Mouse (Mus musculus) embryo, embryonic 11.5 days (tissue): ENCODE results near the gene Arhgap15.

ENCODE experiments used
- DNase-seq: peaks from one replicate; pipeline ENCODE4 v3.0.0-alpha.2; 2012; ENCODE audit warnings: low read depth, low spot score

The Arhgap15 gene

DNA sequence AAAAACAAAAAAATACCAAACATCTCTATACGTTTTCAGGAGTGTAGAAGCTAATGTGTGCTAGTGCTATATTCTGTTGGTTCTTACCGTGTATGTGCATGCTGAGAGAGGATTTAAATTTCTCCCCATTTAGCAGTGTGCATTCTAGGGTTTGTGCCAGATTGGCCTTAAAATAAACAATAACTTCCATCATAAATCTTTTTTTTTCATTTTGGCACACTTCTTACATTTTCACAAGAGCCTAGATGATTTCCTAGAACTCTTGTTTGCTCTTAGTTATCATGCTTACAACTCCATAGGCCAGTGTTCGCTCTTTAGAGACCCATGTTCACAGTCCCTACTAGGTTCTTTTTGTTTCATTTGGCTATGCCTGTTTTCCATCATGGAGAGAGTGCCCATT, 362.7 kb downstream of the Arhgap15 start:
- no peak for DNase-seq

DNA sequence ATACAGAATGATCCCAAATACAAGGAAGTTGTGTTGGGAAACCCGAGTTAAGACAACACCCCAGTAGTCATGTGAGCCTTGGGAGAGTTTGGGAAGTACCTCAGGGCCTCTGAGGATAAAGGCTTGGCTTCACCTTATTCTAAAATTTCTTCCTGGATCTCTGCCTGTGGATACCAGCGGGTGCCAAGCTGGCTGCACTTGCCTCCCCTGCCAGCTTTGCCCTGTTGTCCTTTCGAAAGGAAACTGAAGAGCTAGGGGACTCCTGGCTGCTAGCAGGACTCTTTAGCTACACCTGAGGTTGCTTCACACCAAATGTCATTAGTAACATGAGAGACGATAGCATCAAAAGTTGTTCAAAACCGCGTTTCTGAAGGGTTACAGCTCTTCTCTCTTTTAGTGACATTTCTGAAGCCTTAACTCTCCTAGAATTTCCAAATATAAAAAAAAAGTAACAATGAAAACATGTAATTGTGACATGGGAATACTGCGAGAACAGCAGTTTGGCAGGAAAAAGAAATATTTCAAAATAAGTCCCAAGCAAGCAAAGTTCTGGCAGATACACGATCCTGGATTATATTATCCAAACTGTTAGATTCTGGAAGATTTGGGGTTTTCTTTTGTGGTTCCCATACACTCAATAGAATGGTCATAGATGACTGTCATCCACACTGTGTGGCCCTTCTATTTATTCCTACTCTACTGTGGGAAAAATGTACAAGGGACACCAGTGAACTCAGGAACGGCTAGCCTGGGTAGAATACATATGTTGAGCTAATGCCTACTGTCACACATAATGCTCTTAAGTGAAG, 364.6 kb downstream of the Arhgap15 start:
- no peak for DNase-seq

DNA sequence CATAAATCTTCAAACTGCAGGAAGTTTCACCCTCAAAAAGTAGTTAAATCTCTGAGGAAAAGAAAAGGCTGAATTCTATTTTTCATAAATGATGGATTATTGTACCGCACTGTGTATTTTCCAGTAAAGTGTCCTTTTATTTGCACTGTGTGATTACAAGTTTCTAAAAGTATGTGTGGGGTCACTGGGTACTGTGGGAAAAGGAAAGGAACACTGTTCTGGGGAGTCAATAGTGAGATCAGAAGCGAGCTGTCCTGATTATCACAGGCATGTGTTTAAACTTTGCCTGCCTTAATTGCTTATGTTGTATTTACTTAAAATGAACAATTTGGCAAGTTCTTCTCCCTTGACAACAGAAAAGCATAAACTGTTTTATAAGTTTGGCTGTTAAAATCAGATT, 365.7 kb downstream of the Arhgap15 start:
- no peak for DNase-seq

DNA sequence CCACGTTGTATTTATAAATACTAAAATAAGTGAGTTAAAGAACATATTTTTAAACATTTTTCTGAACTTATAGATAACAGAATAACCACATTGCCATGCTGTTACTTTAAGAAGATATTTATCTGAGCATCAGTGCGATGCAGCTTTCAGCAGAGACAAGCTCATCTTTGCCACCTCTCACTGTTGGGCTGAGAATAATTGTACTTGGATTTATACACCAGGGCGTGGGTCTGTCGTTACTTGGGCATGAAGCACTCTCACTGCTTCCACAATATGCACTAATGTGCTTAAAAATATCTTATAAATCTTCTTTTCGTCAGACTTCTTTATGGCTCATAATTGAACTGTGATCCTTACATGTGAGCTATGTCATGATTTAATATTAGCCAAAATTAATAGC, 372.5 kb downstream of the Arhgap15 start:
- no peak for DNase-seq

DNA sequence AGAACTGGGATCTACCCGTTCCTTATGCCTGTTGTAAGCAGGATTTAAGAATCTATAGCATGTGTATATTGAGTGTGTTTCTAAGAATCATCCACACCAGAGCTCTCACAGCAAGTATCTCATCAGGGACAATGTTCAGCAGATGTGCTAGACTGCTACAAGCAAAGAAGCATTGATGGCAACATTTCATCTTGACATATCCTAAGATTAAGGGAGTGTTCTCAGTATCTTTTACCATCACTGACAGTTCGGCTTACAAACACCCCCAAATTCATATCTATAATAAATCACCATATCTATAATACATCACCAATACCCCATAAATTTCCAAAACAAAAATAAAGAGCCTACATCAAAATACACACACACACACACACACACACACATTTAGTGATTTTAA, 374.6 kb downstream of the Arhgap15 start:
- DNase-seq: no peak

DNA sequence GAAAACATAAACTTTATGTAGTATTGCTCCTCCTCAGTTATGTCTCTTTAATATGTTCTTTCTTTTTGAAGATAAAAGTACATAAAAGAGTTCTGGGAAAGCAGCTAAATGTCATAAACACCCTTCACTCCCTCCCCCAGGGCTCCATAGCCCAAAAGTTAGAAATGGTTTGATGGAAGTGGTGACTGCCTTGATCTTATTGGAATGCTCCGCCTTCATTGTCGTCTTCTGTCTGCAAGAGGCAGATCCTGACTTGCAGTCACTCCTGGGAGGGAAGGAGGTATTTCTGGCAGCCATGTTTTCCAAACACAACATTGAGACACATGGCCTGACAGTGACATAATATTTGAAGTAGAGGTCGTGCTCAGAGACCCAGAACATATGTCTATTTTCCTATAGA, 375.5 kb downstream of the Arhgap15 start:
- no peak for DNase-seq

DNA sequence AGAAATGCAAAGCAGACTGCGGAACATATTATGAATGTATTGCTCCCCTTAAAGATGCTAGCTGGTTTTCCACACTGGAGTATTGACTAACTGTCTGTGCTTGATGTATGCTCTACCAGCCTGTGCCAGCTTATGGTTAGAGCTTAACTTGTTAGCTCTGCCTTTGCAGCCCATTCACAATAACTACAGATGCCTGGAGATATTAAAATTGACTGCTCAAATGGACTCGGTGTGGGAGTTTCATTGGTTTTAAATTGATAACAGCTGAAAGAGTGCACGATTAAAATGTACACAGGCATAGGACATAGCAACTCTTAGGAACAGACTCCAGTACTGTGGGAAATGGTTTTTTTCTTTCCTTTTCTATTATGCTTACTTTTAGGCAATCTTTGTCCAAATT, 376.1 kb downstream of the Arhgap15 start:
- no peak for DNase-seq

DNA sequence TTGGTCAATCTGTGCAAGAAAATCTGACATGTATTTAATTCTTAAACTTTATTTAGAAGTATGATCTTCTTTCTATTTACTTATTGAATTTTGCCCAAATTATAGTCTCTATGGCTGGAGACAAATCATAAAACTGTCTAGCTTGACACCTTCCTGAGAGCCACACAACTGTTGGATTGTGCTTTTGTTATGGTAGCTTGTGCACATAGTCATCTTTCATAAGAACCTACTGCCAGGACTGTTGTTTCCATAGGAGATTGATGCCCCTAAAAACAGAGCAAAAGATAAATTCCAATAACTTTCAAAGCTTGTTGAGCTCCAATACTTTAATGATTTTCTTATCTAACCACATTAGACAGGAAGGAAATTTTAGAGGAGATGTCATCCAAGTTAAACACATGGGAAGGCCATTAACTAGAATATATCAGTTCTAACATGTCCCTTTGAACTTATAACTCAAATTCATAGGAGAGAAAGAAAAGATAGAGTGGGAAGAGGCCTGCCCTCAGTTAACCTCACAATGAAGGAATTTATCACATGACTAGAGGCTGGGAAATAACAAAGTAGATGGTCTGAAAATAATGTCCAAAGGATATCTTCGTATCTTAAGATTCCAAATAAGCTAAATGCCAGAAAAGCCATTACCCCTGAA, 377.5 kb downstream of the Arhgap15 start:
- DNase-seq: no peak

DNA sequence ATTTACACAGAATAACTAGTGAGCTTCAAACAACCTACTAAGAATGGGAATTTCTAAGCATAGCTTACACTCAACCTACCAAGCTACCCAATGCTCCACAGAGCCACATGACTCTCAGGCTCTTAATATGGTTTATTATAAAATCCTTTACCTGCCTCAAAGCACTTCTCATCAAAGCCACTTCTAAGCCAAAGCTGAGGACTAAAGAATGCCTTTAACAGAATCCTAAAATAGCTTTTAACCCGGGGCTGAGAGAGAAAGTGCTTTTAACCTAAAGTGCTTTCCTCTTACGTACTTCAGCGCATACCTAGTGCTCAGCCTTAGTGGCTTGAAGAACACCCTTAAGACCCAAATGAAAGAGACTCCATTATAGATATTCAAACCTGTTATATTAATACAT, 380.9 kb downstream of the Arhgap15 start:
- no peak for DNase-seq

DNA sequence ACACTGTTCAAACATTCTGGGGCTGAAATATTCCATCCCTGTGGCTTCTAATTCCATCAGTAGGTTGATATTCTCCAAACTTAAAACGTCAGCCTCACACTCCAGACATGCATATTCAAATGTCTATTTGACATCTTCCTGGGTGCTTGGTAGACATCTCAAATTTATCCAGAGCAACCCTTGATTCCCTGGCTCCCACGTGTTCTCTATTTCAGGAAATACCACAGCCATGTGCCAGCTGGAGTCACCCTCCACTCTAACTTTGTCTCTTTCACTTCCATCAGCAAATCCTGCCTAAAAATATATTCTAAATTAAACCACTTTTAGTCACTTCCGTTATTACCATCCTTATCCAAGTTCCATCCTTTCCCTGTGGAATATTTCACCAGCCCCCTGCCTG, 382.6 kb downstream of the Arhgap15 start:
- no peak for DNase-seq

DNA sequence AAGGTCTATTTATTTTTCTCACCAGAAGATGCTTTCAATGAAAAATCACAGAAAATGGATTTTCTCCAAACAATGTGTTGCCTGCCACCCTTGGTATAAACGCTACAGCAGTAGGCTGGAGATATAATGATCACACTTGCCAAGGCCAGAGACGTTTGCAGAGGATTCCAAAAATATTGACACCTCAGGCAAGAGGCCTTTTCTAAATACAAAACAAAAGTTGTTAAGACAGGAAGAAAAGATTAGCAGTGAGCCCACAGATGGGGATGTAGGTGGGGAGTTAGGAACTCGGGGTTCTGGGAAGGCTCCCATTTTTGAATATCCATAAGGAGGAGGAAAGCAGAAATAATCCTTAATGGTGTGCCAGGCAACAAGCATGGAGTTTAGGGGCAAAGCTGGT, 386.2 kb downstream of the Arhgap15 start:
- DNase-seq: no peak

DNA sequence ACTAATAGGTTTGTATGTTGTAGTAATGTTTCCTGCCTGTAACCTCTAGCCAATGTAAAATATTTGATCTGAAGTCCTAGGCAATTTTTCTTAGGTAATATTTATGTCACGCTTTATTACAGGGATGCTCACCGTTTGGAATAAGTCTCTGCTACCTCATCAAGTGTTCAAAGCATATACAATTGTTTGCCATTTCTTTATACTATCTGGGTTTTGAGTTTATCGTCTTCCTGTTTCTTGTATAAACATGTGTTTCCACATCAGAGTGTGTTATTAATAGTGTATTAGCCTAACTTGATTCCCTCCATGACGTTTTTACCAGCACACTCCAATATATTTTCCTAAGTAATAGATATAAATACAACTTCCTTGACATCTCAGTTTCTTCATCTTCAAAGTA, 391.8 kb downstream of the Arhgap15 start:
- DNase-seq: no peak

DNA sequence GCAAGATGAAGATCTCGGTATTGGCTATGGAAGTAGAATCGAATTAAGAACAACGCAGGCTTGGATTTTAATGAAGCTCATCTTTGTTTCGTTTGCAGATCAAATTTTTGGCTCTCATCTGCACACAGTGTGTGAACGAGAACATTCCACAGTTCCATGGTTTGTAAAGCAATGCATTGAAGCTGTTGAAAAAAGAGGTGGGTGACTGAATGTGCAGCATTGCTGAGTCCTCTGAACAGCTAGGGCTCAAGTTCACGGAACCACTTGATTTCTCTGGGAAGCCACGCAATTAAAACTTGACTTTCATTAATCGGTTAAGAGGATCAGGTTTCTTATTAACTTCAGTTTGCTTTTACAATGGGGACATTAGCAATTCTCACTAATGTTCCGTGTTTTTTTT, 393.5 kb downstream of the Arhgap15 start:
- DNase-seq: no peak

DNA sequence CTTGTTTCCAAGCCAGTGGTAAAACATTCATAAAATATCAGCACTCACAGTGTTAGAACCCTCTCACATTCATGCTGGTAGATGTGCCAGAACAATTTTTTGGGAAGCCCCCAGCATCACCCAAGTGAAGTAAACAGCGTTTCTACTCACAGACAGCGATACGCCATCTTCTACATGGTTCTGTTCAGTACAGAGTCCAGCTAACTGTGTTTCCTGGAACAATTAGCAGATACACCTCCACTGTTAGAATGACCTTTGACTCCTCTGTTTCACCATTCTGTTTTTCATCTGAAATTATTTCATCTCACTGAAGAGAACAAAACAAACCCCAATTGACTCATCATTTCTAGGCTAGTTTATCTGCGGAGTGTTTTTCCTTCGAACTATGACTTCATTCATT, 394.0 kb downstream of the Arhgap15 start:
- DNase-seq: no peak

DNA sequence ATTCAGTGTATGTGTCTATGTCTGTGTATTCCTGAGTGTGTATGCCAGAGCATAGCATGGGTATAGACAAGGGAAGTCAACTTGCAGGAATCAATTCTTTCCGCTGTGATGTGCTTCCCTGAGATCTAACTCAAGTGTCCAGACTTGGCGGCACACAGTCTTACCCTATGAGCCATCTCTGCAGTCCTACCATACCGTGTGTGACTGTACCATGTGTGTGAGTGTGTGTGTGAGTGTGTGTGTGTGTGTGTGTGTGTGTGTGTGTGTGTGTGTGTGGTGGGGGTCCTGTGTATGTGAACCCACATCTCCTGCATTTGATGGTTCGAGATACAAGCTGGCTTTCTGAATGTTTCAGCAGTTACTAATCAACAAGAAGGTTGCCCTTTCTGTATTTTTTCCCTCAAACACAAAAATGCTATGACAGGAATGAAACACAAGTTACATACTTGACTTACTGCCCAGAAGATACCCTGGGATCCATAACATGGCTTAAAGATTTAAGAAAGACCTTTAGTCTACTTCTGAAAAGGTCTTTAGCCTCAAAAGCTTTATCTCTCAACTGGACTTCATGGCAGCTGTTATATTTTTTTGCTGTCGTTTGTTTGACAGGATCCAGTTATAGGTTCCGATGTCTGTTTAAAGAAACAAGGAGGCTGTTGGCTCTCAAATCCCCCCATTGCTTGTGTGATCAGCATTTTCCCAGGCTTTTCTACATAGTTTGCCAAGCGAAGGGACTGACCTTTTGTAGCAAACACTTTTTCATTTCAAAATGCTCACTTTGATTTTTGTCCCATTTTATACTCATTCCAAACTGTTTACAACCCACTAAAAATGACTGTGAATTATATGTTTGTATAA, 397.7 kb downstream of the Arhgap15 start:
- DNase-seq: no peak

DNA sequence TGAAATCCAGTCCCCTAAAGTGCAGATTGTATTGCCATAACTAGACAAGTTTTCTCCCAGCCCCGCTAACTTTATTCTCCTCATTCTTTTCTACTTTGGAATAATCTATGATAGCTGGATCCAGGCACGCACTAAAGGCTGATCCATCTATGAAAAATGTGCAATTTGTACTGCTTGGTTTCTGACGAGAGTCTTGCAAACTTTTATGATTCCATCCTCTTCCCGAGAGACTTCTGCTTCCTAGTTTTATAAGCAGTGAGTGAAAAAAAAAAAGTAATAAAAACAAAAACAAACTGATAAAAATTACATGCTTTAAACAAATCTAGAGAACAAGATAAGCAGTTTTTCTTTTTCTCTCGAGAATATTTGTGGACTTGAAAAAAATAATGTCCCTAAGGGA, 398.9 kb downstream of the Arhgap15 start:
- no peak for DNase-seq

DNA sequence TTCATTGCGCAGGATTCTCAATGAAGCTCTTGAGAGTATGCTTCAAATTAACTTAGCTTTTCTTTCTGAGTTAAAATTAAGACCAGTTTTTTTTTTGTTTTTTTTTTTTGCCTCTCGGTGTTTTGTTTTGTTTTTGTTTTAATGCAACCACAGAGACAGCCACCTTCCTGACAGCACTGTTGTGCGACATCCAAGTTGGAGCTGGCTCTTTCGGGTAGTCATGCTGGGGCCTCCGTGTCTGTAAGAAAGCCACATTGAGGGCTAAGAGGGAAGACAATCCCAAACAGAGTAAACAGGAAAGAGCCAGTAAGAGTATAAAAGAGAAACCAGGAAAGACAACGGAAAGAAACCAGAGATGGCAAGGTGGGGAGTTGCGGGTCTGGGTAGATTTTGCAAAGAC, 399.3 kb downstream of the Arhgap15 start:
- no peak for DNase-seq

DNA sequence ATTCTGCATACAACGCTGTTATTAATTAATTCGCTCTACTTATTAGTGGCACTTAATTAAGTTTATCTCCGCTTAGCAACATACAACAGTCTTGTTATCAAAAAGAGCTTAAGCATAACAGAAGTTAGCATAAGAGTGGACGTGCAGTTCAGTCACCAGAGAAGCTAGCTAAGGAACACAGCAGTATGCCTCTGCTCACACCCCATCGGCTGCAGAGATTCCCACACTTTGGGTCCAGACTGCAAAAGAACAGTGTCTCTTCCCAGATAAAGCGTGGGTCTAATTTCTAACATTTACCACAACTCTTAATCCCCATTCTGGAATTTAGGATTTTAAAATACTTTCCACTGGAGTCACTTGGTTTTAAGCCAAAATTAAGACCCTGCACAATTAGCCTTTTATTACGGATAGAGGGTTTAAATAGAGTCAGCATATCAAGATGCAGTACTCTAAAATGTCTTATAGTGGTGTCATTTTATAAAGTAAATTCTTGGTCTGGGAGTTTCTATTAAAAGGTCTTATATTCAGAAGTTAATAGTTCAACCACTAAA, 400.0 kb downstream of the Arhgap15 start:
- no peak for DNase-seq

DNA sequence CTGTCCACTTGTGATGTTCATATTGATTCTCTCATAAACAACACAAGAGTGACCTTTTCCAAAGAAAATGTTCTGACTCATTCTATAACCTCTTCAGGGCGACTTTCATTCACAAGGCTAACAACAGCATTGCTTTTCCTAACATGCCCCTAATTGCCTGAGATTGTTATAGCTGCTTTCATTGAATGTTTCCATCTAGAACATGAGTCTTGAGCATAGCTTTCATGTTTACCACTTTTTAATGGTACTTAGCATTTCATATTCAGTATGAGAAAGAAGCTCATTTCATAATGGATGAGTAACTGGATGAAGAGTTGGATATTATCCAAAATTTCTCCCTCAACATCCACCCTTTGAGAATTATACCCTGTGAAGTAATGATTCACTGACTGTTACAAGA, 403.7 kb downstream of the Arhgap15 start:
- DNase-seq: no peak

DNA sequence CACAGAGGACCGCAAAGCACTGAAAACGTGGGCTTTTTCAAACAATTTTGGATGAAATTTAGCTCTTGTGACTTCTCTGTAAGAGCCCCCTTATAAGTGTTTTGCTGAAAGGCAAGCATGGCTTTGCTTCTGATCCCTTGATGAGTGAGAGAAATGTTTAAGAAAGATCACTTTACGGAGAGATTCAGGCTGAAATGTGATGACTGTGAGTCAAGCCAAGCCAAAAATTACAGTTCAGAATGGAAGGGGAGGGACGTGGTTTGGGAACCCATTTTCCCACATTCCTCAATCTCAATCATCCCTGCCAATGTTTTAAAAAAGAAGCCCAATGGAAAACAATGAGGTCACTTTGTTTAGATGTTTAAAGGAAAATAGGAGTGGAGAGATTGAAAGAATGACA, 411.7 kb downstream of the Arhgap15 start:
- DNase-seq: no peak

DNA sequence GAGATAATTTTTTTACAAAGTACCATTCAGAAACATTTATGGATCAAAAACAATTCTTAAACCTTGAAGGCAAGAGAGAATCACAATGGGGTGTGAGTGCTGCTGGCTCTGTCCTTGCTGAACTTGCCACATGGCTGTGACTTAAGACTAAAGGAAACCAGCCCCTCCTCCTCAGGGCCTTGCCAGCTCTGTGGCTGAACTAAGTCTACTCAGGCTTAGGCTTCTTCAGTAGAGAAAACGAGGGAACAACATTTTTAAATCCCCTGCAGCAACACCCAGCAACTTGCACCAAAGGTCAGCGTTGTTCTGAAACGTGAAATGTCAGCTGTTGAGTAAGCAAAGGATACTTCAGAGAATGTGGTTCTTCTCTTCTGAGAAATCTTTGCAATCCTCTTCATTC, 417.2 kb downstream of the Arhgap15 start:
- no peak for DNase-seq

DNA sequence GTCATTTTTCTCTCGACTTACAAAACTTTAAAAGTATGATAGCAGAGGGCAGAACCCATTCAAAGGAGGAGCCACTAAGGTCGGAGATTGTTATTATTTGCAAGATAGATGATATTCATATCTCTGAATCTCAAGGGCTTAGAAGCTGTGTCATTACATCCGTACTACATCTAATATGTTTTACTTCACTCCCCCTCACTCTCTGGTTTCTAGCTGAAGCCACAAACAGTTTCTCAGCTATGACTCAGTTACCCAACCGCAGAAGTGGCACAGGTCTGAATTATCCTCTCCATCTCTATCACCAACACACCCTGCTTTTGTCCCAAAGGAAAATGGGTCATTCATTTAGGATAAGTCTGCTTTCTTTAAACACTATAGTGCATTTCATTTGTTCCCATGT, 418.1 kb downstream of the Arhgap15 start:
- DNase-seq: no peak
